Mouse (Mus musculus) heart, postnatal 4 days (tissue): ENCODE data around the gene Casq2. TPM values are rescaled to one million over a fixed set of nuclear protein-coding genes. Genes with fewer than 3 reads are reported as not detected.

Source experiments
- DNase-seq: peaks from one replicate; pipeline ENCODE4 v3.0.0; 2021
- total RNA-seq, 2 experiments: library from RNA; stranded (reverse); gene quantifications; 2 replicates each; pipeline ENCODE4 v1.2.3; 2021

Casq2 gene
- total RNA-seq, 2 experiments from 2014 or later: 914 to 961 TPM

DNA sequence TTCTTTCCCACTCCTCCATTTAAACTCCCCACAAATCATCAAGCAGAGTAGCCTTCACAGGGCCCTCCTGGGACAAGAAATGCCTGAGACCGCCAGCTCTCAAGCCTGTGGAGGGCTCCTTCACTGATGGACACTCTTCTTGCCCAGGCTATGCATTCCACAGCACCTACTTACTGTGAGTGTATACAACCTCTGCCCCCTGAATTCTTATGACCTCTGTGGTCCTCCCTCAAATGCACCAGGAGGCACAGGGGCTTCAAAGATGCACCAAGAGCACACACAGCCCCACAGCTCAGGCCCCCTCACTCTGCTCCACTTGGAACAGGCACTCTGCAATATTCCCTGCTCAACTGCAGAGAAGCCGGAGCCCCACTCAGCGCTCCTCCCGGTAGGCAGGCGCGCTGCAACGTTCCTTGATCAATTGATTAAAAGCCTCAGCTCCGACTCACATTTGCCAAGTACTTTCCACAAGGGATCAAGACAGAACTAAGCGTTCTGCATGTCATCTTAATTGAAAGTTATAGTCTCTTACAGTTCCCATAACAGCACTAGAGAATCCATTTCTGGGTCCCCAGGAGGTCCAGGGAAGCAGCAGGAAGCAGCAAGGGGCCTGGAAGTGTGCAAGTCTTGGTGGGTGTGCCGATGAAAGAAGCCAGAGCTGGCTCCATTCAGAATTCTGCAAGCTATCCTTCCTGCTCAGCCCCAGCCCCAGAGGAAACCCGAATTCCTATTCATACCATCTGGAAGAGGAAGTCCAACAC is 108.3 kb downstream of the Casq2 start:
- DNase-seq: no peak

DNA sequence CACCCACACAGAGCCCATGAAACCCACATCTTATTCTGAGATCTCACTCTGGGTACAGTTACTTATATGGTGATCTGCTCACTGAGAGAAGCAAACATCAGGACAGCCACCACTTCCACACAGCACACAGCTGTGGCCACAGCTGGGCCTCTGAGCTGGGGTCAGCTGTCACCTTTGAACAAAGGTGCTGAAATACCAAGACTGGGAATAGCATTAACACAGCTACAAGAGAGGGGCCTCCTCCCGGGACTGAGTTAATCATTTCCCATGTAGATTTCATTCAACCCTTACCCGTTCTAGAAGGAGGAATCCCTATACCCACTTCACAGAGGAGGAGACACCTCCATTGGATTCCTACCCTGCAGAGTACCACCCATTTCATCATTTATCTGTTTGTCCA is 109.5 kb downstream of the Casq2 start:
- DNase-seq: no peak

Other genes starting within 250 kb of the Casq2 start
- under 1 TPM; 0.25 to 0.26 TPM for gene Mab21l3, start 237.5 kb upstream of the Casq2 start, total RNA-seq
- gene Slc22a15, start 162.0 kb upstream of the Casq2 start, total RNA-seq: 1 to 10 TPM; 8.4 to 8.8 TPM
- gene Nhlh2, start 76.3 kb upstream of the Casq2 start, total RNA-seq: not detected
- 10 to 100 TPM; 35.7 to 37.3 TPM for gene Vangl1, start 118.3 kb downstream of the Casq2 start, total RNA-seq